Mouse (Mus musculus): ENCODE results near the gene Kpna3. TPM values are rescaled to one million over a fixed set of nuclear protein-coding genes. Genes with fewer than 3 reads are reported as not detected.
A peak's percentile ranks its signal among the peaks of the same experiment; 100 is the strongest.

The Kpna3 gene
- polyA plus RNA-seq, 1 experiment from 2014 or later: 80.7 TPM

- no peaks in the 10 kb centered on the region for H3K27me3 ChIP-seq
- H3K4me2 ChIP-seq (replicated peaks): no peak overlapping the region
- no peaks in the 10 kb centered on the region for H3K36me3 ChIP-seq
- H3K9me3 ChIP-seq (replicated peaks): no peaks in the 10 kb centered on the region
- H3K4me1 ChIP-seq: no peaks in the 10 kb centered on the region
- no peak for ATAC-seq (ENCODE audit: low FRiP score)
- no peak overlapping the region for H3K4me3 ChIP-seq
- no peak overlapping the region for H3K9ac ChIP-seq
- H3K27ac ChIP-seq: no peak overlapping the region
- WGBS: 91% methylated on average over 2 of the region's 2 CpGs
These were observed 14.5 kb downstream of the Kpna3 start for GRCm38 (mm10) chr14:61425080-61425665.

GRCm38 (mm10) chr14:61415719-61416118 lies 24.0 kb downstream of the Kpna3 start:
- WGBS: 87% methylated on average over 4 of the region's 4 CpGs
- H3K9ac ChIP-seq: no peak overlapping the region
- H3K4me1 ChIP-seq: peaks cover 9% of the 10 kb centered on the region
- H3K36me3 ChIP-seq: no peaks in the 10 kb centered on the region
- no peak overlapping the region for H3K27ac ChIP-seq
- no peaks in the 10 kb centered on the region for H3K9me3 ChIP-seq (replicated peaks)
- no peak for ATAC-seq (ENCODE audit: low FRiP score)
- no peaks in the 10 kb centered on the region for H3K27me3 ChIP-seq
- no peak overlapping the region for H3K4me3 ChIP-seq
- no peak overlapping the region for H3K4me2 ChIP-seq (replicated peaks)

- Histone ChIP-seq H3K9ac (no peak overlapping the region), H3K27ac (no peak overlapping the region), H3K36me3 (no peaks in the 10 kb centered on the region), H3K27me3 (no peaks in the 10 kb centered on the region), H3K4me2 (replicated peaks) (no peak overlapping the region), H3K9me3 (replicated peaks) (no peaks in the 10 kb centered on the region), H3K4me3 (no peak overlapping the region), H3K4me1 (peaks cover 9% of the 10 kb centered on the region)
- ATAC-seq (ENCODE audit: low FRiP score): no peak
- WGBS: 81% methylated on average over 5 of the region's 5 CpGs
These were observed 24.4 kb downstream of the Kpna3 start for GRCm38 (mm10) chr14:61415311-61415710.

GRCm38 (mm10) chr14:61414808-61415207 lies 24.9 kb downstream of the Kpna3 start:
- ATAC-seq (ENCODE audit: low FRiP score): no peak
- Histone ChIP-seq H3K27ac (no peak overlapping the region), H3K4me2 (replicated peaks) (no peak overlapping the region), H3K4me1 (peaks cover 9% of the 10 kb centered on the region), H3K9me3 (replicated peaks) (no peaks in the 10 kb centered on the region), H3K27me3 (no peaks in the 10 kb centered on the region), H3K4me3 (no peak overlapping the region), H3K9ac (no peak overlapping the region), H3K36me3 (no peaks in the 10 kb centered on the region)
- 42% methylated on average over 1 of the region's 1 CpGs for WGBS

- Histone ChIP-seq H3K36me3 (no peaks in the 10 kb centered on the region), H3K4me1 (peaks cover 9% of the 10 kb centered on the region), H3K27me3 (no peaks in the 10 kb centered on the region), H3K4me2 (replicated peaks) (no peak overlapping the region), H3K9me3 (replicated peaks) (no peaks in the 10 kb centered on the region), H3K27ac (0 out of 2 replicates have a peak overlapping the region, but pooled peaks have one; percentile 23), H3K9ac (no peak overlapping the region), H3K4me3 (no peak overlapping the region)
- no peak for ATAC-seq (ENCODE audit: low FRiP score)
- 33% methylated on average over 5 of the region's 5 CpGs for WGBS
These were observed 25.5 kb downstream of the Kpna3 start for GRCm38 (mm10) chr14:61414199-61414598.

GRCm38 (mm10) chr14:61413686-61414085 lies 26.0 kb downstream of the Kpna3 start:
- Histone ChIP-seq H3K9me3 (replicated peaks) (no peaks in the 10 kb centered on the region), H3K27me3 (no peaks in the 10 kb centered on the region), H3K4me2 (replicated peaks) (no peak overlapping the region), H3K9ac (no peak overlapping the region), H3K36me3 (no peaks in the 10 kb centered on the region), H3K4me3 (no peak overlapping the region), H3K4me1 (peaks cover 9% of the 10 kb centered on the region), H3K27ac (no peak overlapping the region)
- no peak for ATAC-seq (ENCODE audit: low FRiP score)
- WGBS: 80% methylated on average over 3 of the region's 3 CpGs

- Histone ChIP-seq H3K27ac (no peak overlapping the region), H3K27me3 (no peaks in the 10 kb centered on the region), H3K9ac (no peak overlapping the region), H3K4me1 (peaks cover 9% of the 10 kb centered on the region), H3K36me3 (no peaks in the 10 kb centered on the region), H3K9me3 (replicated peaks) (no peaks in the 10 kb centered on the region), H3K4me3 (no peak overlapping the region), H3K4me2 (replicated peaks) (no peak overlapping the region)
- 80% methylated on average over 2 of the region's 2 CpGs for WGBS
- ATAC-seq (ENCODE audit: low FRiP score): no peak
These were observed 29.7 kb downstream of the Kpna3 start for GRCm38 (mm10) chr14:61410020-61410419.

GRCm38 (mm10) chr14:61407055-61407454 lies 32.6 kb downstream of the Kpna3 start:
- H3K27ac ChIP-seq: no peak overlapping the region
- H3K9ac ChIP-seq: no peak overlapping the region
- no peak overlapping the region for H3K4me2 ChIP-seq (replicated peaks)
- H3K27me3 ChIP-seq: no peaks in the 10 kb centered on the region
- H3K36me3 ChIP-seq: peaks cover 1% of the 10 kb centered on the region; the same call in 1 of the 2 replicates
- H3K4me3 ChIP-seq: no peak overlapping the region
- WGBS: 93% methylated on average over 3 of the region's 3 CpGs
- no peaks in the 10 kb centered on the region for H3K9me3 ChIP-seq (replicated peaks)
- no peak for ATAC-seq (ENCODE audit: low FRiP score)
- H3K4me1 ChIP-seq: no peaks in the 10 kb centered on the region

GRCm38 (mm10) chr14:61405761-61406160 lies 33.9 kb downstream of the Kpna3 start:
- Histone ChIP-seq H3K9ac (no peak overlapping the region), H3K27ac (no peak overlapping the region), H3K4me3 (no peak overlapping the region), H3K9me3 (replicated peaks) (no peaks in the 10 kb centered on the region), H3K36me3 (peaks cover 5% of the 10 kb centered on the region; the same call in 1 of the 2 replicates), H3K27me3 (no peaks in the 10 kb centered on the region), H3K4me1 (no peaks in the 10 kb centered on the region), H3K4me2 (replicated peaks) (no peak overlapping the region)
- no peak for ATAC-seq (ENCODE audit: low FRiP score)

GRCm38 (mm10) chr14:61404941-61405340 lies 34.7 kb downstream of the Kpna3 start:
- Histone ChIP-seq H3K9ac (no peak overlapping the region), H3K27me3 (no peaks in the 10 kb centered on the region), H3K4me1 (no peaks in the 10 kb centered on the region), H3K4me2 (replicated peaks) (no peak overlapping the region), H3K4me3 (no peak overlapping the region), H3K9me3 (replicated peaks) (no peaks in the 10 kb centered on the region), H3K27ac (no peak overlapping the region), H3K36me3 (peaks cover 9% of the 10 kb centered on the region)
- ATAC-seq (ENCODE audit: low FRiP score): no peak
- WGBS: 73% methylated on average over 3 of the region's 3 CpGs

- H3K4me2 ChIP-seq (replicated peaks): no peak overlapping the region
- no peaks in the 10 kb centered on the region for H3K4me1 ChIP-seq
- H3K36me3 ChIP-seq: peaks cover 24% of the 10 kb centered on the region
- WGBS: 91% methylated on average over 6 of the region's 6 CpGs
- no peaks in the 10 kb centered on the region for H3K27me3 ChIP-seq
- no peak for ATAC-seq (ENCODE audit: low FRiP score)
- no peak overlapping the region for H3K4me3 ChIP-seq
- H3K9ac ChIP-seq: no peak overlapping the region
- H3K9me3 ChIP-seq (replicated peaks): no peaks in the 10 kb centered on the region
- no peak overlapping the region for H3K27ac ChIP-seq
These were observed 44.9 kb downstream of the Kpna3 start for GRCm38 (mm10) chr14:61394745-61395144.

GRCm38 (mm10) chr14:61390586-61390985 lies 49.1 kb downstream of the Kpna3 start:
- WGBS: 82% methylated on average over 3 of the region's 3 CpGs
- H3K36me3 ChIP-seq: peaks cover 25% of the 10 kb centered on the region
- H3K4me2 ChIP-seq (replicated peaks): no peak overlapping the region
- no peaks in the 10 kb centered on the region for H3K27me3 ChIP-seq
- H3K4me1 ChIP-seq: no peaks in the 10 kb centered on the region
- H3K9ac ChIP-seq: no peak overlapping the region
- H3K27ac ChIP-seq: no peak overlapping the region
- H3K9me3 ChIP-seq (replicated peaks): no peaks in the 10 kb centered on the region
- ATAC-seq (ENCODE audit: low FRiP score): no peak
- no peak overlapping the region for H3K4me3 ChIP-seq

- Histone ChIP-seq H3K4me3 (no peak overlapping the region), H3K4me2 (replicated peaks) (no peak overlapping the region), H3K36me3 (peaks cover 33% of the 10 kb centered on the region), H3K4me1 (no peaks in the 10 kb centered on the region), H3K27me3 (no peaks in the 10 kb centered on the region), H3K27ac (no peak overlapping the region), H3K9me3 (replicated peaks) (no peaks in the 10 kb centered on the region), H3K9ac (no peak overlapping the region)
- no peak for ATAC-seq (ENCODE audit: low FRiP score)
- 84% methylated on average over 2 of the region's 2 CpGs for WGBS
These were observed 72.4 kb downstream of the Kpna3 start for GRCm38 (mm10) chr14:61367290-61367689.

Measured in hindbrain, embryonic 12.5 days (tissue).